10 mouse cellular contexts compared by ENCODE assay signal in genomic region chr10:68119285-68119684, GRCm38 (mm10).
DNase-seq lines count a peak whose midpoint lies in the region; ATAC-seq and TF ChIP-seq lines count a peak whose summit lies in the region.
"Had no signal": no experiment of that assay in that cellular context is flagged by ENCODE, and none has a peak within 500 bp of the region (broad histone marks: within the 10 kb centered on the region; RNA-seq: fewer than 3 reads in every experiment).

No protein-coding gene starts in this region.

- H3K4me2 ChIP-seq in lung, embryonic 14.5 days = no peak overlapping the region
- no peak overlapping the region for H3K4me2 ChIP-seq in liver, embryonic 12.5 days
- no peak overlapping the region for H3K4me2 ChIP-seq in hindbrain, embryonic 14.5 days (replicated peaks)

- no peaks in the 10 kb centered on the region for H3K4me1 ChIP-seq in lung, embryonic 14.5 days (ENCODE audit: insufficient read depth)
- H3K4me1 ChIP-seq in brown adipose tissue, adult 24 weeks (ENCODE audit: control insufficient read depth, insufficient read depth, insufficient read length, low read length) = peaks cover 22% of the 10 kb centered on the region; the same call in 1 of the 2 replicates
- H3K4me1 ChIP-seq in liver, embryonic 12.5 days = peaks cover 6% of the 10 kb centered on the region; the same call in 1 of the 2 replicates
- H3K4me1 ChIP-seq in hindbrain, embryonic 14.5 days (replicated peaks; ENCODE audit: control insufficient read depth, insufficient read depth, low read length) = no peaks in the 10 kb centered on the region

- DNase-seq in lung, embryonic 14.5 days = peak; percentile 56
- DNase-seq in lung, adult 18-20 months = no peak
- DNase-seq in spleen, postnatal 4 days (ENCODE audit: low spot score in 2 of 2) = peak; percentile 73 to 83
- no peak for DNase-seq in gastrocnemius, adult 8-10 months (ENCODE audit: low spot score in 2 of 2)
- no peak for DNase-seq in cerebellum, postnatal 36 days
- no peak for DNase-seq in hindbrain, embryonic 14.5 days (ENCODE audit: low spot score)

- WGBS in lung, embryonic 14.5 days = 48% methylated on average over 6 of the region's 6 CpGs
- WGBS in liver, embryonic 12.5 days (ENCODE audit: insufficient replicate concordance) = 40% methylated on average over 6 of the region's 6 CpGs
- 80% methylated on average over 6 of the region's 6 CpGs for WGBS in hindbrain, embryonic 14.5 days

- no peaks in the 10 kb centered on the region for H3K9me3 ChIP-seq in lung, embryonic 14.5 days (ENCODE audit: low read depth, low read length)
- H3K9me3 ChIP-seq in liver, embryonic 12.5 days (replicated peaks) = no peaks in the 10 kb centered on the region
- no peaks in the 10 kb centered on the region for H3K9me3 ChIP-seq in hindbrain, embryonic 14.5 days (ENCODE audit: control insufficient read depth, low read length)
- H3K9me3 ChIP-seq: megakaryocyte, embryonic 14.5 days had no signal

- ATAC-seq in lung, embryonic 14.5 days (ENCODE audit: insufficient read depth) = no peak; the same call in 1 of the 2 replicates
- peak; percentile 51 for ATAC-seq in liver, embryonic 12.5 days
- ATAC-seq in hindbrain, embryonic 14.5 days (ENCODE audit: low FRiP score) = no peak

- no peak for TF ChIP-seq CTCF in lung, embryonic 14.5 days (IDR thresholded peaks at IDR 0.05; ENCODE audit: low read depth)

- H3K27me3 ChIP-seq in lung, embryonic 14.5 days (ENCODE audit: insufficient read depth, low read length) = no peaks in the 10 kb centered on the region
- no peaks in the 10 kb centered on the region for H3K27me3 ChIP-seq in liver, embryonic 12.5 days (replicated peaks)
- H3K27me3 ChIP-seq in hindbrain, embryonic 14.5 days (ENCODE audit: control insufficient read depth, insufficient read depth, low read length) = no peaks in the 10 kb centered on the region

- no peak overlapping the region for H3K27ac ChIP-seq in lung, embryonic 14.5 days (ENCODE audit: low read depth)
- H3K27ac ChIP-seq in brown adipose tissue, adult 24 weeks (replicated peaks; ENCODE audit: low read depth, low read length) = peak overlapping the region; percentile 64; the same call in 1 of the 2 replicates
- H3K27ac ChIP-seq in liver, embryonic 12.5 days = no peak overlapping the region
- no peak overlapping the region for H3K27ac ChIP-seq in hindbrain, embryonic 14.5 days
- H3K27ac ChIP-seq: layer of hippocampus, adult 2 months had no signal

- H3K9ac ChIP-seq in lung, embryonic 14.5 days = no peak overlapping the region
- no peak overlapping the region for H3K9ac ChIP-seq in liver, embryonic 12.5 days
- H3K9ac ChIP-seq in hindbrain, embryonic 14.5 days = no peak overlapping the region

- H3K36me3 ChIP-seq in lung, embryonic 14.5 days (ENCODE audit: insufficient read depth) = peaks cover 64% of the 10 kb centered on the region
- H3K36me3 ChIP-seq in liver, embryonic 12.5 days = peaks cover 13% of the 10 kb centered on the region
- H3K36me3 ChIP-seq in hindbrain, embryonic 14.5 days (replicated peaks; ENCODE audit: control insufficient read depth, insufficient read depth) = no peaks in the 10 kb centered on the region

- no peak overlapping the region for H3K4me3 ChIP-seq in lung, embryonic 14.5 days (ENCODE audit: low read depth, low read length)
- H3K4me3 ChIP-seq in brown adipose tissue, adult 24 weeks (ENCODE audit: insufficient read depth, low read depth, low read length) = no peak overlapping the region
- H3K4me3 ChIP-seq in liver, embryonic 12.5 days = no peak overlapping the region
- H3K4me3 ChIP-seq in hindbrain, embryonic 14.5 days (replicated peaks; ENCODE audit: low read length) = no peak overlapping the region
- H3K4me3 ChIP-seq: layer of hippocampus, adult 2 months; megakaryocyte, embryonic 14.5 days had no signal

Comparison
In these comparisons a context has a peak if more than half of its experiments do, and no peak if none do; other contexts are left out.
1. DNase-seq: peak in lung, embryonic 14.5 days (single experiment) and spleen, postnatal 4 days (2 of 2); none in lung, adult 18-20 months (0 of 2), gastrocnemius, adult 8-10 months (0 of 2), cerebellum, postnatal 36 days (0 of 2) and hindbrain, embryonic 14.5 days (single experiment).